Mouse (Mus musculus): ENCODE measurements around the gene Ptpn11. TPM values are rescaled to one million over a fixed set of nuclear protein-coding genes. Genes with fewer than 3 reads are reported as not detected.

Gene Ptpn11
- polyA plus RNA-seq, 1 experiment from 2014 or later: 18.9 TPM

GRCm38 (mm10) chr5:121087733-121088132, 103.5 kb downstream of the Ptpn11 start:
- DNase-seq (ENCODE audit: low spot score): no peak

- DNase-seq (ENCODE audit: low spot score): no peak
Measured at GRCm38 (mm10) chr5:121082605-121083004, 108.6 kb downstream of the Ptpn11 start.

- no peak for DNase-seq (ENCODE audit: low spot score)
Measured at GRCm38 (mm10) chr5:121081754-121082153, 109.4 kb downstream of the Ptpn11 start.

Other genes starting within 250 kb of the Ptpn11 start
- gene Rph3a, start 181.3 kb downstream of the Ptpn11 start, polyA plus RNA-seq (2015; fragmentation: Nextera tagmentation; extraction: Ambion mirVana): 0.04 and 0.07 TPM in 2 replicates
- 745 and 751 TPM in 2 replicates for gene Rpl6, start 13.1 kb upstream of the Ptpn11 start, polyA plus RNA-seq (2015; fragmentation: Nextera tagmentation; extraction: Ambion mirVana)
- gene Hectd4, start 28.8 kb upstream of the Ptpn11 start, polyA plus RNA-seq (2015; fragmentation: Nextera tagmentation; extraction: Ambion mirVana): 4.3 and 4.9 TPM in 2 replicates
- gene Trafd1, start 194.2 kb upstream of the Ptpn11 start, polyA plus RNA-seq (2015; fragmentation: Nextera tagmentation; extraction: Ambion mirVana): 87.5 and 90.5 TPM in 2 replicates
- gene Naa25, start 206.5 kb upstream of the Ptpn11 start, polyA plus RNA-seq (2015; fragmentation: Nextera tagmentation; extraction: Ambion mirVana): 33.6 and 36.8 TPM in 2 replicates